In the genomic region with DNA sequence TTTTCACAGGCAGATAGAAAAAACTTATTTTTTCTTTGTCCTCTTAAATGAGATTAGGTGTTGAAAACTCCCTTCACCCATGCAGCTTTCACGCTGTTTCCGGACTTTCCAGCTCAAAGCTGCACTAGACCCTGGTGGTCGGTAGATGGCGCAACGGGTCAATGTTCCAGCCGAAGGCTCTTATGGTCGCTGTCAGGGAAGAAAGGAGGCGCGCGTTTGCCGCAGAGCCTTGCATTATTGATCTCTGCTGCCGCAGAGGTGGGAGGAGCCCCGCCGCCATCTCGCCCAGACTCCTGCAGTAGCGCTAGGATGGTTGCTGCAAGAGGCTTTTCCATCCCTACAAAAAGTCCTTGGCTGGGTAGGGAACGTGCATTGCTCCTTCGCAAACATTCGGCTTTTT, we compare ENCODE assay signal across 8 mouse cellular contexts. TPM values are rescaled to one million over a fixed set of nuclear protein-coding genes. Genes with fewer than 3 reads are reported as not detected.
DNase-seq lines count a peak whose midpoint lies in the region; ATAC-seq lines count a peak whose summit lies in the region.

No protein-coding gene starts in this region.

- H3K9me3 ChIP-seq in heart, embryonic 13.5 days = no peaks in the 10 kb centered on the region
- H3K9me3 ChIP-seq in liver, embryonic 12.5 days (replicated peaks) = no peaks in the 10 kb centered on the region
- no peaks in the 10 kb centered on the region for H3K9me3 ChIP-seq in stomach, embryonic 15.5 days

- peaks cover 4% of the 10 kb centered on the region for H3K27me3 ChIP-seq in heart, embryonic 13.5 days (replicated peaks)
- H3K27me3 ChIP-seq in liver, embryonic 12.5 days (replicated peaks) = peaks cover 40% of the 10 kb centered on the region
- no peaks in the 10 kb centered on the region for H3K27me3 ChIP-seq in stomach, embryonic 15.5 days (replicated peaks)

- ATAC-seq in heart, embryonic 13.5 days (ENCODE audit: extremely low read depth, insufficient number of reproducible peaks, low FRiP score, low TSS enrichment) = no peak
- peak; percentile 81 for ATAC-seq in liver, embryonic 12.5 days
- ATAC-seq in stomach, embryonic 15.5 days (ENCODE audit: insufficient read depth, low FRiP score, low read depth) = peak; percentile 87

- peak overlapping the region; percentile 91 for H3K4me2 ChIP-seq in heart, embryonic 13.5 days
- peak overlapping the region; percentile 75 for H3K4me2 ChIP-seq in liver, embryonic 12.5 days
- H3K4me2 ChIP-seq in stomach, embryonic 15.5 days = peak overlapping the region; percentile 86

- H3K36me3 ChIP-seq in heart, embryonic 13.5 days = no peaks in the 10 kb centered on the region
- H3K36me3 ChIP-seq in liver, embryonic 12.5 days = no peaks in the 10 kb centered on the region
- H3K36me3 ChIP-seq in stomach, embryonic 15.5 days = no peaks in the 10 kb centered on the region

- peak overlapping the region; percentile 15; the same call in 1 of the 2 replicates for H3K27ac ChIP-seq in brown adipose tissue, adult 24 weeks (replicated peaks; ENCODE audit: low read depth, low read length)
- peak overlapping the region; percentile 57 for H3K27ac ChIP-seq in heart, embryonic 13.5 days (replicated peaks)
- H3K27ac ChIP-seq in liver, embryonic 12.5 days = peak overlapping the region; percentile 21; the same call in 1 of the 2 replicates
- peak overlapping the region; percentile 90 for H3K27ac ChIP-seq in stomach, embryonic 15.5 days

- H3K4me1 ChIP-seq in brown adipose tissue, adult 24 weeks (ENCODE audit: control insufficient read depth, insufficient read depth, insufficient read length, low read length) = peaks cover 5% of the 10 kb centered on the region
- H3K4me1 ChIP-seq in heart, embryonic 13.5 days = peaks cover 23% of the 10 kb centered on the region
- peaks cover 22% of the 10 kb centered on the region for H3K4me1 ChIP-seq in liver, embryonic 12.5 days
- H3K4me1 ChIP-seq in stomach, embryonic 15.5 days = peaks cover 3% of the 10 kb centered on the region; the same call in 1 of the 2 replicates

- DNase-seq in CD4-positive, CD25-positive, alpha-beta regulatory T cell, adult 2 months (ENCODE audit: low read depth, low spot score) = peak; percentile 97
- peak; percentile 36 for DNase-seq in fat pad, adult 2 months (ENCODE audit: extremely low read depth, low read depth, low spot score)
- peak; percentile 94 for DNase-seq in kidney, postnatal 10 days
- DNase-seq in natural killer cell, adult 2 months (ENCODE audit: low spot score in 2 of 2) = peak; percentile 91 to 92

- WGBS in heart, embryonic 13.5 days = under 1% methylated on average over 19 of the region's 19 CpGs
- under 1% methylated on average over 19 of the region's 19 CpGs for WGBS in liver, embryonic 12.5 days (ENCODE audit: insufficient replicate concordance)
- under 1% methylated on average over 19 of the region's 19 CpGs for whole genome bisulfite sequencing in stomach, embryonic 15.5 days

- peak overlapping the region; percentile 76 for H3K9ac ChIP-seq in heart, embryonic 13.5 days
- H3K9ac ChIP-seq in liver, embryonic 12.5 days = no peak overlapping the region
- 0 out of 2 replicates have a peak overlapping the region, but pooled peaks have one; percentile 5 for H3K9ac ChIP-seq in stomach, embryonic 15.5 days

- peak overlapping the region; percentile 61 for H3K4me3 ChIP-seq in brown adipose tissue, adult 24 weeks (ENCODE audit: insufficient read depth, low read depth, low read length)
- H3K4me3 ChIP-seq in heart, embryonic 13.5 days = peak overlapping the region; percentile 63
- peak overlapping the region; percentile 55 for H3K4me3 ChIP-seq in liver, embryonic 12.5 days
- H3K4me3 ChIP-seq in stomach, embryonic 15.5 days (replicated peaks) = peak overlapping the region; percentile 51

RNA-seq across cellular contexts. Expression of gene Ccn6, which starts 7.5 kb away (rescaled TPM):
- not detected in 2 replicates for polyA plus RNA-seq in brown adipose tissue, adult 24 weeks (2012; ENCODE audit: insufficient read depth, insufficient read length, missing spikeins)
- polyA plus RNA-seq in heart, embryonic 13.5 days (2015; fragmentation: Nextera tagmentation; extraction: Ambion mirVana) = 0.19 TPM in 1 of 2 replicates, not detected in the other
- not detected in 2 replicates for polyA plus RNA-seq in liver, embryonic 12.5 days (2016; fragmentation: Nextera tagmentation; extraction: Ambion mirVana)
- 0.33 and 0.52 TPM in 2 replicates for polyA plus RNA-seq in stomach, embryonic 15.5 days (2015; fragmentation: Nextera tagmentation; extraction: Ambion mirVana)

RNA-seq across cellular contexts. Expression of gene Tube1, which starts 37.4 kb away (rescaled TPM):
- polyA plus RNA-seq in brown adipose tissue, adult 24 weeks (2012; ENCODE audit: insufficient read depth, insufficient read length, missing spikeins) = 1.4 TPM in 1 of 2 replicates, not detected in the other
- polyA plus RNA-seq in heart, embryonic 13.5 days (2015; fragmentation: Nextera tagmentation; extraction: Ambion mirVana) = 8.6 and 10.1 TPM in 2 replicates
- 8.6 and 9.0 TPM in 2 replicates for polyA plus RNA-seq in liver, embryonic 12.5 days (2016; fragmentation: Nextera tagmentation; extraction: Ambion mirVana)
- 14.7 and 14.8 TPM in 2 replicates for polyA plus RNA-seq in stomach, embryonic 15.5 days (2015; fragmentation: Nextera tagmentation; extraction: Ambion mirVana)

RNA-seq across cellular contexts. Expression of gene Fam229b, which starts 37.4 kb away (rescaled TPM):
- 10.2 and 14.4 TPM in 2 replicates for polyA plus RNA-seq in brown adipose tissue, adult 24 weeks (2012; ENCODE audit: insufficient read depth, insufficient read length, missing spikeins)
- 8.7 and 9.6 TPM in 2 replicates for polyA plus RNA-seq in heart, embryonic 13.5 days (2015; fragmentation: Nextera tagmentation; extraction: Ambion mirVana)
- polyA plus RNA-seq in liver, embryonic 12.5 days (2016; fragmentation: Nextera tagmentation; extraction: Ambion mirVana) = 1.6 and 1.9 TPM in 2 replicates
- 8.7 and 8.8 TPM in 2 replicates for polyA plus RNA-seq in stomach, embryonic 15.5 days (2015; fragmentation: Nextera tagmentation; extraction: Ambion mirVana)

Comparison
In these comparisons a context has a peak if more than half of its experiments do, and no peak if none do; other contexts are left out.
1. DNase-seq: peak in every context shown above with its lines; median percentile 97 in CD4-positive, CD25-positive, alpha-beta regulatory T cell, adult 2 months; 94 in kidney, postnatal 10 days; 92 in natural killer cell, adult 2 months; 36 in fat pad, adult 2 months.
2. H3K27ac ChIP-seq: peak in every context shown above with its lines; median percentile 90 in stomach, embryonic 15.5 days; 57 in heart, embryonic 13.5 days; 21 in liver, embryonic 12.5 days; 15 in brown adipose tissue, adult 24 weeks.